Mouse (Mus musculus): ENCODE results near the gene Wdr61. TPM values are rescaled to one million over a fixed set of nuclear protein-coding genes. Genes with fewer than 3 reads are reported as not detected.

Wdr61 gene
- polyA plus RNA-seq, 1 experiment from 2014 or later, result 206 TPM

GRCm38 (mm10) chr9:54745740-54746370 is 11.5 kb upstream of the Wdr61 start:
- ATAC-seq (replicated peaks; ENCODE audit: insufficient number of reproducible peaks, low FRiP score, low TSS enrichment, low read depth) (peak; percentile 41), DNase-seq (ENCODE audit: low spot score) (no peak)
- Histone ChIP-seq H3K4me3 (ENCODE audit: low read depth, low read length) (no peak overlapping the region), H3K27me3 (ENCODE audit: control insufficient read depth, insufficient read depth, low read length) (no peaks in the 10 kb centered on the region), H3K4me2 (ENCODE audit: low read depth, low read length) (no peak overlapping the region), H3K9me3 (replicated peaks; ENCODE audit: control insufficient read depth, low read length) (no peaks in the 10 kb centered on the region), H3K27ac (replicated peaks; ENCODE audit: low read depth, low read length) (no peak overlapping the region), H3K36me3 (replicated peaks; ENCODE audit: control insufficient read depth, insufficient read depth, low read depth, low read length) (no peaks in the 10 kb centered on the region), H3K9ac (replicated peaks; ENCODE audit: low read length) (no peak overlapping the region), H3K4me1 (ENCODE audit: control insufficient read depth, insufficient read depth, low read length) (no peaks in the 10 kb centered on the region; the same call in 1 of the 2 replicates)
- 49% methylated on average over 13 of the region's 13 CpGs for WGBS

- no peaks in the 10 kb centered on the region for H3K27me3 ChIP-seq (ENCODE audit: control insufficient read depth, insufficient read depth, low read length)
- no peak overlapping the region for H3K4me3 ChIP-seq (ENCODE audit: low read depth, low read length)
- no peaks in the 10 kb centered on the region; the same call in 1 of the 2 replicates for H3K4me1 ChIP-seq (ENCODE audit: control insufficient read depth, insufficient read depth, low read length)
- H3K4me2 ChIP-seq (ENCODE audit: low read depth, low read length), result no peak overlapping the region
- H3K27ac ChIP-seq (replicated peaks; ENCODE audit: low read depth, low read length), result no peak overlapping the region
- 80% methylated on average over 4 of the region's 4 CpGs for WGBS
- H3K9me3 ChIP-seq (replicated peaks; ENCODE audit: control insufficient read depth, low read length), result no peaks in the 10 kb centered on the region
- no peak for ATAC-seq (replicated peaks; ENCODE audit: insufficient number of reproducible peaks, low FRiP score, low TSS enrichment, low read depth)
- no peak for DNase-seq (ENCODE audit: low spot score)
- no peaks in the 10 kb centered on the region for H3K36me3 ChIP-seq (replicated peaks; ENCODE audit: control insufficient read depth, insufficient read depth, low read depth, low read length)
- no peak overlapping the region for H3K9ac ChIP-seq (replicated peaks; ENCODE audit: low read length)
These were observed 9.6 kb upstream of the Wdr61 start for GRCm38 (mm10) chr9:54743891-54744290.

- ATAC-seq (replicated peaks; ENCODE audit: insufficient number of reproducible peaks, low FRiP score, low TSS enrichment, low read depth) (no peak), DNase-seq (ENCODE audit: low spot score) (peak; percentile 85)
- Histone ChIP-seq H3K9ac (replicated peaks; ENCODE audit: low read length) (no peak overlapping the region), H3K9me3 (replicated peaks; ENCODE audit: control insufficient read depth, low read length) (no peaks in the 10 kb centered on the region), H3K4me2 (ENCODE audit: low read depth, low read length) (no peak overlapping the region), H3K27me3 (ENCODE audit: control insufficient read depth, insufficient read depth, low read length) (no peaks in the 10 kb centered on the region), H3K27ac (replicated peaks; ENCODE audit: low read depth, low read length) (no peak overlapping the region), H3K4me3 (ENCODE audit: low read depth, low read length) (no peak overlapping the region), H3K36me3 (replicated peaks; ENCODE audit: control insufficient read depth, insufficient read depth, low read depth, low read length) (no peaks in the 10 kb centered on the region), H3K4me1 (ENCODE audit: control insufficient read depth, insufficient read depth, low read length) (no peaks in the 10 kb centered on the region)
- WGBS, result 16% methylated on average over 3 of the region's 3 CpGs
These were observed 4.1 kb upstream of the Wdr61 start for GRCm38 (mm10) chr9:54738376-54738775.

GRCm38 (mm10) chr9:54736284-54736701 is 2.0 kb upstream of the Wdr61 start:
- Histone ChIP-seq H3K27me3 (ENCODE audit: control insufficient read depth, insufficient read depth, low read length) (no peaks in the 10 kb centered on the region), H3K9me3 (replicated peaks; ENCODE audit: control insufficient read depth, low read length) (no peaks in the 10 kb centered on the region), H3K9ac (replicated peaks; ENCODE audit: low read length) (no peak overlapping the region), H3K4me2 (ENCODE audit: low read depth, low read length) (no peak overlapping the region), H3K4me1 (ENCODE audit: control insufficient read depth, insufficient read depth, low read length) (no peaks in the 10 kb centered on the region), H3K4me3 (ENCODE audit: low read depth, low read length) (no peak overlapping the region), H3K27ac (replicated peaks; ENCODE audit: low read depth, low read length) (no peak overlapping the region), H3K36me3 (replicated peaks; ENCODE audit: control insufficient read depth, insufficient read depth, low read depth, low read length) (no peaks in the 10 kb centered on the region)
- 23% methylated on average over 9 of the region's 9 CpGs for WGBS
- DNase-seq (ENCODE audit: low spot score) (peak; percentile 92), ATAC-seq (replicated peaks; ENCODE audit: insufficient number of reproducible peaks, low FRiP score, low TSS enrichment, low read depth) (0 out of 2 replicates have a peak, but pooled peaks have one; percentile 2)

- Histone ChIP-seq H3K4me1 (ENCODE audit: control insufficient read depth, insufficient read depth, low read length) (no peaks in the 10 kb centered on the region), H3K36me3 (replicated peaks; ENCODE audit: control insufficient read depth, insufficient read depth, low read depth, low read length) (no peaks in the 10 kb centered on the region), H3K9me3 (replicated peaks; ENCODE audit: control insufficient read depth, low read length) (no peaks in the 10 kb centered on the region), H3K27ac (replicated peaks; ENCODE audit: low read depth, low read length) (no peak overlapping the region), H3K27me3 (ENCODE audit: control insufficient read depth, insufficient read depth, low read length) (no peaks in the 10 kb centered on the region), H3K9ac (replicated peaks; ENCODE audit: low read length) (peak overlapping the region; percentile 83), H3K4me3 (ENCODE audit: low read depth, low read length) (peak overlapping the region; percentile 77), H3K4me2 (ENCODE audit: low read depth, low read length) (peak overlapping the region; percentile 64)
- WGBS, result 20% methylated on average over 11 of the region's 11 CpGs
- DNase-seq (ENCODE audit: low spot score), result no peak
- ATAC-seq (replicated peaks; ENCODE audit: insufficient number of reproducible peaks, low FRiP score, low TSS enrichment, low read depth), result no peak
These were observed 427 bp upstream of the Wdr61 start for GRCm38 (mm10) chr9:54734639-54735252.

GRCm38 (mm10) chr9:54732122-54732521 is 2.2 kb downstream of the Wdr61 start:
- H3K9me3 ChIP-seq (replicated peaks; ENCODE audit: control insufficient read depth, low read length), result no peaks in the 10 kb centered on the region
- WGBS, result 78% methylated on average over 2 of the region's 2 CpGs
- H3K9ac ChIP-seq (replicated peaks; ENCODE audit: low read length), result no peak overlapping the region
- no peaks in the 10 kb centered on the region; the same call in 1 of the 2 replicates for H3K36me3 ChIP-seq (replicated peaks; ENCODE audit: control insufficient read depth, insufficient read depth, low read depth, low read length)
- no peaks in the 10 kb centered on the region for H3K4me1 ChIP-seq (ENCODE audit: control insufficient read depth, insufficient read depth, low read length)
- H3K4me3 ChIP-seq (ENCODE audit: low read depth, low read length), result no peak overlapping the region
- peak; percentile 73 for DNase-seq (ENCODE audit: low spot score)
- ATAC-seq (replicated peaks; ENCODE audit: insufficient number of reproducible peaks, low FRiP score, low TSS enrichment, low read depth), result no peak
- no peaks in the 10 kb centered on the region for H3K27me3 ChIP-seq (ENCODE audit: control insufficient read depth, insufficient read depth, low read length)
- no peak overlapping the region for H3K27ac ChIP-seq (replicated peaks; ENCODE audit: low read depth, low read length)
- no peak overlapping the region for H3K4me2 ChIP-seq (ENCODE audit: low read depth, low read length)

- no peak for DNase-seq (ENCODE audit: low spot score)
- no peak overlapping the region for H3K4me3 ChIP-seq (ENCODE audit: low read depth, low read length)
- H3K4me2 ChIP-seq (ENCODE audit: low read depth, low read length), result no peak overlapping the region
- H3K4me1 ChIP-seq (ENCODE audit: control insufficient read depth, insufficient read depth, low read length), result no peaks in the 10 kb centered on the region
- no peak overlapping the region for H3K9ac ChIP-seq (replicated peaks; ENCODE audit: low read length)
- no peaks in the 10 kb centered on the region; the same call in 1 of the 2 replicates for H3K36me3 ChIP-seq (replicated peaks; ENCODE audit: control insufficient read depth, insufficient read depth, low read depth, low read length)
- WGBS, result 82% methylated on average over 5 of the region's 5 CpGs
- H3K27ac ChIP-seq (replicated peaks; ENCODE audit: low read depth, low read length), result no peak overlapping the region
- H3K9me3 ChIP-seq (replicated peaks; ENCODE audit: control insufficient read depth, low read length), result no peaks in the 10 kb centered on the region
- ATAC-seq (replicated peaks; ENCODE audit: insufficient number of reproducible peaks, low FRiP score, low TSS enrichment, low read depth), result no peak
- H3K27me3 ChIP-seq (ENCODE audit: control insufficient read depth, insufficient read depth, low read length), result no peaks in the 10 kb centered on the region
These were observed 8.0 kb downstream of the Wdr61 start for GRCm38 (mm10) chr9:54726315-54726714.

- WGBS, result 89% methylated on average over 4 of the region's 4 CpGs
- Histone ChIP-seq H3K27ac (replicated peaks; ENCODE audit: low read depth, low read length) (no peak overlapping the region), H3K4me2 (ENCODE audit: low read depth, low read length) (no peak overlapping the region), H3K4me1 (ENCODE audit: control insufficient read depth, insufficient read depth, low read length) (no peaks in the 10 kb centered on the region), H3K36me3 (replicated peaks; ENCODE audit: control insufficient read depth, insufficient read depth, low read depth, low read length) (peaks cover 2% of the 10 kb centered on the region; the same call in 1 of the 2 replicates), H3K27me3 (ENCODE audit: control insufficient read depth, insufficient read depth, low read length) (no peaks in the 10 kb centered on the region), H3K9ac (replicated peaks; ENCODE audit: low read length) (no peak overlapping the region), H3K9me3 (replicated peaks; ENCODE audit: control insufficient read depth, low read length) (no peaks in the 10 kb centered on the region), H3K4me3 (ENCODE audit: low read depth, low read length) (no peak overlapping the region)
- DNase-seq (ENCODE audit: low spot score) (no peak), ATAC-seq (replicated peaks; ENCODE audit: insufficient number of reproducible peaks, low FRiP score, low TSS enrichment, low read depth) (no peak)
These were observed 11.7 kb downstream of the Wdr61 start for GRCm38 (mm10) chr9:54722596-54722995.

All from embryonic facial prominence, embryonic 11.5 days (tissue).